Mouse (Mus musculus): ENCODE results near the gene Set. TPM values are rescaled to one million over a fixed set of nuclear protein-coding genes. Genes with fewer than 3 reads are reported as not detected.

Gene Set
- polyA plus RNA-seq, 1 experiment from 2014 or later = 587 TPM

DNA sequence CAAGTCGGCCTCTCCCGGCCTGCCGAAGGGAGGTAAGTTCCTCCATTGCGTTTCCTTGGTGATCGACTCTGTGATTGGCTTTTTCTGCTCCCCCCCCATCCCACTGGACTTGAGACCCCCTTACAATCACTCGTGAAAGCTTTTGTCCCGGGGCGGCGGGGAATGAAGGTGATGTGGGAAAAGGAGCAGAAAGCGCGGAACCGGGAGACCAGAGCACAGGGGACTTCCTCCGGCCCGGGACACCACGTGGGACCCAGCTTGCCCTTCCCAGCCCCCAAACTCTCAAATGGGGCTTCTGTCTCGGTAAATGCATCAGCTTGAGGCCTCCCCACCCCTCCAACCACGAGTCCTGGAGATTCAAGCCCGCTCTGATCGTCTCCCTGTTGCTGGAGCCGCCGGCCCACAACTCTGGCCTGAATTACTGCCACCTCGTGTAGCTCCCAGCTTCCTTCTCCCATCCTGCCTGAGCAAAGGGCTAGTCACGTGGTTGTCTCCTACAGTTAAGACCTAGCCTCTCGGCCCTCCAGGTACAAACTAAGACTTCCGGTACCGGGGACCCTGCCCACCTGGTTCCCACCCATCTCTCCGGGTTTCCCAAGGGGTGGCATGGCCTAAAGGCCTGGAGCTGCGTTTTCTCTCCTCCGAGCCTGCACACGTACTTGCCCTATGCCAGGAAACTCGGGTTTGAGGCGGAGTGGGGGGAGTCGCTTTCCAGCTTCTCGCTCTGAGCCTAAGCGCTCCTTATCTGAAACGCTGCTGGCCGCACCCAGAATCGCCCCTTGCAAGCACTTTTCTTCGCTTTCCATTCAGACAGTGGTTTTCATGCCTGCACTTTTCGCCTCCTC, 5.3 kb downstream of the Set start:
- H3K4me1 ChIP-seq = peaks cover 44% of the 10 kb centered on the region
- H3K27me3 ChIP-seq = no peaks in the 10 kb centered on the region
- whole genome bisulfite sequencing = under 1% methylated on average over 40 of the region's 40 CpGs
- peak overlapping the region; percentile 59 for H3K4me3 ChIP-seq
- no peaks in the 10 kb centered on the region for H3K9me3 ChIP-seq (replicated peaks)
- peak overlapping the region; percentile 82 for H3K27ac ChIP-seq
- H3K4me2 ChIP-seq = peak overlapping the region; percentile 88
- peak; percentile 6; the same call in 1 of the 2 replicates for ATAC-seq
- peak overlapping the region; percentile 72 for H3K9ac ChIP-seq
- no peaks in the 10 kb centered on the region for H3K36me3 ChIP-seq (ENCODE audit: poor library complexity, severe bottlenecking)

DNA sequence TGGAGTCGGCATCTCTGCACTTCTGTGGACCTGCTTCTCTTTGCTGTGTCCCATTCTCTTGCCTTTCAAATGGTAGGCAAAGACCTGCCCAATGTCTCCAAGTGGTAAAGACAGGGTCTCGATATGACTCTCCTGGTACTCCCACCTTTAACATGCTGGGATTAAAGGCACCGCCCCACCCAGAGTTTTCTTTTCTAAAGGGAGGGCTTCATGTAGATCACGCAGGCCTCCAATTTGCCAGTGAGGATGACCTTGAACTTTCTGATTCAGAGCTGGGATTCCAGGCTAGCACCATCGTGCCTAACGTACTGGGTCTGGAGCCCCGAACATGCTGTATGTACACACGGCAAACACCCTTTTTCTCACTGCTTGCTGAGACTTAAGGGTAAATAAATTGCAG, 6.1 kb downstream of the Set start:
- H3K27me3 ChIP-seq = no peaks in the 10 kb centered on the region
- H3K27ac ChIP-seq = peak overlapping the region; percentile 82
- ATAC-seq = no peak
- H3K4me2 ChIP-seq = peak overlapping the region; percentile 88
- peak overlapping the region; percentile 59 for H3K4me3 ChIP-seq
- H3K36me3 ChIP-seq (ENCODE audit: poor library complexity, severe bottlenecking) = no peaks in the 10 kb centered on the region
- H3K9ac ChIP-seq = peak overlapping the region; percentile 72
- H3K4me1 ChIP-seq = peaks cover 50% of the 10 kb centered on the region
- no peaks in the 10 kb centered on the region for H3K9me3 ChIP-seq (replicated peaks)
- 5% methylated on average over 8 of the region's 8 CpGs for WGBS

DNA sequence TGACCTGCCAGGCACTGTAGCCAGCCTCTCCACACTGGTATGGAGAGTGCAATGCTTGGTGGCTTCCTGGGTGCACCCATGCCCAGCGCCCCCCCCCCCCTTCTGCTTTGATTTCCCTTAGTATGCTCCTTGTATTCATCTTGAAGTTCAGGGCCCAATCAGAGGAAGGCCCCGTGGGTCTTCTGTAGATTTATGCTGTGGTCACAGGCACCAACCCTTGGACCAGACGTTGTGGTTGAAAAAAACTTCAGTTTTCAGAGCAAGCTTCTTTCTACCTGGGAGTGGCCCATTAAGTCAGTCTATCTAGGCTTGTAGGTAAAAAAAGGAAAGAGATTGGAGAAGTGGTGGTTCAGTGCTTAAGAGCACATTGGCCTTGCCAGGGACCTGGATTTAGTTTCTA, 6.6 kb downstream of the Set start:
- WGBS = 9% methylated on average over 3 of the region's 3 CpGs
- Histone ChIP-seq H3K27ac (no peak overlapping the region), H3K4me1 (peaks cover 55% of the 10 kb centered on the region), H3K4me2 (peak overlapping the region; percentile 88), H3K4me3 (peak overlapping the region; percentile 59), H3K9ac (peak overlapping the region; percentile 72), H3K9me3 (replicated peaks) (no peaks in the 10 kb centered on the region), H3K27me3 (no peaks in the 10 kb centered on the region), H3K36me3 (ENCODE audit: poor library complexity, severe bottlenecking) (peaks cover 5% of the 10 kb centered on the region)
- no peak for ATAC-seq

DNA sequence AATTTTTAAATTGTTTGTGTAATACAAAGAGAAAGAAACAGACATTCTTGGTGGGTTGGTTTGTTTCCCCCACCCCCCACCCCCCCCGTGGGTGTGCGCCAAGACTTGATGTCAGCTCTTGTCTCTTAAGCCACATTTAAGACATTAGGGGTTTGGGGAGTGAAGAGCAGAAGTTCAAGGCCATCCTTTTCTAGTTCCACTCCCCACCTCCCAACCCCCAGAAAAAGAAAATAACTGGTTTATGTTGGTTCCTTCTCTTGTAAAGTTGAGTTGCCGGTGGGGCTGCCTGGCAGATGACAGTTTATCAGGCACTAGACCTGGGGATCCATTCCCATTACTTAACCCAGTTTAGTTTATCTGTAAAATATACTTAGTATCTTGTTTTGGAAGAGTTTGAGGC, 7.1 kb downstream of the Set start:
- H3K9ac ChIP-seq = peak overlapping the region; percentile 72
- peak overlapping the region; percentile 59; the same call in 1 of the 2 replicates for H3K4me3 ChIP-seq
- no peaks in the 10 kb centered on the region for H3K9me3 ChIP-seq (replicated peaks)
- H3K4me1 ChIP-seq = peaks cover 57% of the 10 kb centered on the region
- H3K4me2 ChIP-seq = peak overlapping the region; percentile 88
- 48% methylated on average over 3 of the region's 3 CpGs for WGBS
- no peak for ATAC-seq
- H3K27ac ChIP-seq = no peak overlapping the region
- peaks cover 10% of the 10 kb centered on the region for H3K36me3 ChIP-seq (ENCODE audit: poor library complexity, severe bottlenecking)
- H3K27me3 ChIP-seq = no peaks in the 10 kb centered on the region

DNA sequence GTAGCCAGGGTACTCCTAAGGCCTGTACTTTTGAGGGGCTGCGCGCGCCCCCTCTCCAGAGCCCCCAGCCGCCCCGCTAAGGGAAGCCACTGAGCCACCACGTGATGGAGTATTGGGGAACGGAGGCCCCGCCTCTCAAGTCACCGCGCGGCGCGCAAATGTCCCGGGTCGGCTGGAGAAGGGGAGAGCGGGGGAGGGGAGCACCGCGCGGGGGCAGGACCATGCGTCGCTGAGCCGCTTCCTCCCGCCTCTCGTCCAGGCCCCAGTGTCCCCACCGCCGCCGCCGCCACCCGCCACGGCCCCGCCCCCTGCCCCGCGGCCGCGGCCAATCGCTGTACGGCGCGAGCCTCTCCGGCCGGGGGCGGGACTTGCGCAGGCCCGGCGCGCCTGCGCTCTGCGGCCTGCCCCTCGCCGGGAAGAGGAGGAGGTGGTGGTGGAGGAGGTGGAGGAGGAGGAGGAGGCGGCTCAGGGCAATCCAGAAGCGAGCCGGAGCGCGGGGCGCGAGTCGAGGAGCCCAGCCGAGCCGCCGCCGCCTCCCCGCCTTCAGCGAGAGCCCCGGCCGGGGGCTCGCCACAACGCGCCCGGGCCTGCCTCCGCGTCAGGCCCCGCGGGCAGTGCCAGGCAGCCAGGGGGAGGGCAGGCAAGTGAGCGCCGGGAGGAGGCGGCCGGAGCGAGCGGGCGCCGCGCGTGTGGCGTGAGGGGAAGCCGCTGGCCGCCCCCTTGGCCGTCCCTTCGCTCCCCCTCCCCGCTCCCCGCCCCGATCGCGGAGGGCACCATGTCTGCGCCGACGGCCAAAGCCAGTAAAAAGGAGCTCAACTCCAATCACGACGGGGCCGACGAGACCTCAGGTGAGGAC, 9.1 kb downstream of the Set start:
- Histone ChIP-seq H3K9me3 (replicated peaks) (no peaks in the 10 kb centered on the region), H3K27ac (peak overlapping the region; percentile 100), H3K4me2 (peak overlapping the region; percentile 82), H3K27me3 (no peaks in the 10 kb centered on the region), H3K4me3 (peak overlapping the region; percentile 100), H3K9ac (peak overlapping the region; percentile 100), H3K36me3 (ENCODE audit: poor library complexity, severe bottlenecking) (peaks cover 25% of the 10 kb centered on the region), H3K4me1 (peaks cover 53% of the 10 kb centered on the region)
- peak; percentile 93 for ATAC-seq
- WGBS = under 1% methylated on average over 67 of the region's 101 CpGs

DNA sequence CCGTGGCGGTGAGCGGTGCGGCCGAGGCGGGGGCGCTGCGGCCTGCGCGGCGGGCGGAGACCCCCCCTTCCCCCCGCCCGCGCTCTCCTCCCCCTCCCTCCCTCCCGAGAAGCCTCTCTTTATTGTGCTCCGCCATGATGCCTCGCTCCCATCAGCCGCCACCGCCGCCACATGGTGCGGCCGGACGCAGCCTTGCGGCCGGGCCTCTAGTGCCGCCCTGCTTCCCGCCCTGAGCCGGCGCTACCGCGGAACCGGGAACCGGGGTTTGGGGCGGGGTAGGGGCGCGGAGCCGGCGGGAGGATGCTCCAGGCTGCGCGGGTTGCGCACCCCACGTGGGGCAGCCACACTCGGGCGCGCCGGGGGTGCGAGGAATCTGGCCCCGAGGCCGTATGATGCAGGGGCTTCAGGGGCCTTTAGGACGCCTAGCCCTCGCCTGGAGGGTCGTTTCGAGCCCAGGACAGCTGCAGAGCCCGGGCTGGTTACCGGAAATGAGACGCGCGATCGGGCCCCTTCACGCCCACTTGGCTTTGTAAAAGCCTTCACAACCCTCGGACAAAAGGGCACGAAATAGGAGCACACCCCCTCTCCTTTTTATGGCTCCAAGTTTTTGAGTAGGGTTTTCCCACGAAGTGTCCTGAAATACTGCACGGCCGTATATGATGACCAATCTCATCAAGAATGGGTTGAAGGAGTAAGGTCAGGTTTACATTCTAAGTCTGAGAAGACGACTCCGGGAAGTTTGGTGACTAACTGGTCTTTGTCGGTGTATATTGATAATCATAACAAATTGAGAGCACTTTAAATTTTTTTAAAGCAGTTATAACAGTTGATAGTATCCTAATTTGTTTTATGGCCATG, 10.1 kb downstream of the Set start:
- Histone ChIP-seq H3K9ac (peak overlapping the region; percentile 100), H3K27me3 (no peaks in the 10 kb centered on the region), H3K4me3 (peak overlapping the region; percentile 100), H3K27ac (peak overlapping the region; percentile 100), H3K36me3 (ENCODE audit: poor library complexity, severe bottlenecking) (peaks cover 30% of the 10 kb centered on the region), H3K9me3 (replicated peaks) (no peaks in the 10 kb centered on the region), H3K4me1 (peaks cover 46% of the 10 kb centered on the region), H3K4me2 (peak overlapping the region; percentile 82)
- WGBS = under 1% methylated on average over 53 of the region's 69 CpGs
- peak; percentile 37 for ATAC-seq

DNA sequence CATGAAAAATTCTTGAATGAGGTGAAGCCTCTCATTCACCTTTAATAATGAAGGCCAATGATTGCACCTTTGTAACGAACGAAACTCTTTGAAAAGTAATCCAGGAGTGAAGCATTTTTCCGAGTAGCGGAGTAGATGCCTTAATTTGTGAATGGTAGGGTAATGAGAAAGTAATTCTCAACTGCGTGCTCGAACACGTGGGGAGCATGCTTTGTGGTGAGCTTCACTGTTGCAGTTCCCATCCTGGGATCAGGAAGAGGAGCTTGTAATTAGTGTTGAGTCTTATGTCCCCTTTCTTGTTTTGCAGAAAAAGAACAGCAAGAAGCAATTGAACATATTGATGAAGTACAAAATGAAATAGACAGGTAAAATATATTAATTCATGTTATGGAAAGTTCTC, 10.8 kb downstream of the Set start:
- H3K36me3 ChIP-seq (ENCODE audit: poor library complexity, severe bottlenecking) = peaks cover 37% of the 10 kb centered on the region
- H3K9ac ChIP-seq = peak overlapping the region; percentile 100
- no peak for ATAC-seq
- peak overlapping the region; percentile 82 for H3K4me2 ChIP-seq
- H3K27ac ChIP-seq = no peak overlapping the region
- peak overlapping the region; percentile 100 for H3K4me3 ChIP-seq
- H3K4me1 ChIP-seq = peaks cover 39% of the 10 kb centered on the region
- H3K27me3 ChIP-seq = no peaks in the 10 kb centered on the region
- 16% methylated on average over 7 of the region's 7 CpGs for WGBS
- no peaks in the 10 kb centered on the region for H3K9me3 ChIP-seq (replicated peaks)

DNA sequence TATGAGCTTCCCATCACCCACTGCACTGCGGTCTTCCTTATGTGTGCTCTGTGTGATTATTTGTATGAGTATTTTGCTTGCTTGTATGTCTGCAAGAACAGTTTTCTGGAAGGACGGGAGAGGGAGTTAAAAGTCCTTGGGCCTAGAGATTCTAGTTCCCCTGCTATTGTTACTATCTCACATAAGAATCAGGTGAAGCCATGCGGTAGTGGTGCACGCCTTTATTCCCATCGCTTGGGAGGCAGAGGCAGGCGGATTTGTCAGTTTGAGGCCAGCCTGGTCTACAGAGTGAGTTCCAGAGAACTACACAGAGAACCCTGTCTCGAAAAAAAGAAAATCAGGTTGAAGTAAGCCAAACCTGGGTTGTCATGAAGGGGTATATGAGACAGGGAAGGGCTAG, 15.7 kb downstream of the Set start:
- Histone ChIP-seq H3K27ac (no peak overlapping the region), H3K4me2 (no peak overlapping the region), H3K4me1 (peaks cover 20% of the 10 kb centered on the region), H3K4me3 (no peak overlapping the region), H3K9me3 (replicated peaks) (no peaks in the 10 kb centered on the region), H3K36me3 (ENCODE audit: poor library complexity, severe bottlenecking) (peaks cover 45% of the 10 kb centered on the region), H3K27me3 (no peaks in the 10 kb centered on the region), H3K9ac (no peak overlapping the region)
- 73% methylated on average over 7 of the region's 7 CpGs for WGBS
- no peak for ATAC-seq

DNA sequence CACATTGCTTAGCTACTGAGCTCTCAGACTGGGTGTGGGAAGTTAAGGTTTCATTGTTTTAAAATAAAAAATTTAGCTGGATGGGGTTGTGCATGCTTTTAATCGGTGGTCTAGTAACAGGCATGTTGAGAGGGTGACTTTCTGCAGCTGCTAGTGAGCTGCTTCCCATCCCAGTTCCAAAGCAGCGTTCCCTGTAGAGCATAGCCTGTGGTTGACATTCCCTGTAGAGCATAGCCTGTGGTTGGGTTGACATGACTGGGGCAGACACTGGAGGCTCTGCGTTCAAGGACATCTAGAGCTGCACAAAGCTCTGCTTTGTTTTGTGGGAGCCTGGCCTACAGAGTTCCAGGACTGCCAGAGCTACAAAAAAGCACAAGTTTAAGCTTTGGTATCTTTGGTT, 16.1 kb downstream of the Set start:
- no peaks in the 10 kb centered on the region for H3K27me3 ChIP-seq
- H3K4me1 ChIP-seq = peaks cover 20% of the 10 kb centered on the region
- H3K4me3 ChIP-seq = no peak overlapping the region
- 84% methylated on average over 3 of the region's 3 CpGs for WGBS
- H3K9me3 ChIP-seq (replicated peaks) = no peaks in the 10 kb centered on the region
- no peak for ATAC-seq
- H3K27ac ChIP-seq = no peak overlapping the region
- no peak overlapping the region for H3K9ac ChIP-seq
- no peak overlapping the region for H3K4me2 ChIP-seq
- peaks cover 45% of the 10 kb centered on the region for H3K36me3 ChIP-seq (ENCODE audit: poor library complexity, severe bottlenecking)

DNA sequence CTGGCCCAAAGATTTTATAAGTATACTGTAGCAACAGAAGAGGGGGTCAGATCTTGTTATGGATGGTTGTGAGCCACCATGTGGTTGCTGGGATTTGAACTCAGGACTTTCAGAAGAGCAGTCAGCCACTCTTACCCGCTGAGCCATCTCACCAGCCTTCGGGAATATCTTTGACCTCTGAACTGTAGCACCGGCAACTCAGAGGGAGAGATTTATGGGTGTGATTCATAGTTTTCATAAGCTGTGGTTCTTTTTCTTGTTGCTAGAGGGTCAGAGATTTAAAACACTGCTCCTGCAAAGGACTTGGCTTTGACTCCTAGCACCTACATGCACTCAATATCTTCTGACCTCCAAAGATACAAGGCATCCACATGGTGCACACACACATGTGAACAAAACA, 18.4 kb downstream of the Set start:
- Histone ChIP-seq H3K4me2 (no peak overlapping the region), H3K9ac (no peak overlapping the region), H3K4me1 (peaks cover 19% of the 10 kb centered on the region), H3K27ac (no peak overlapping the region), H3K27me3 (no peaks in the 10 kb centered on the region), H3K4me3 (no peak overlapping the region), H3K36me3 (ENCODE audit: poor library complexity, severe bottlenecking) (peaks cover 21% of the 10 kb centered on the region), H3K9me3 (replicated peaks) (no peaks in the 10 kb centered on the region)
- ATAC-seq = no peak
- 90% methylated on average over 3 of the region's 3 CpGs for WGBS

DNA sequence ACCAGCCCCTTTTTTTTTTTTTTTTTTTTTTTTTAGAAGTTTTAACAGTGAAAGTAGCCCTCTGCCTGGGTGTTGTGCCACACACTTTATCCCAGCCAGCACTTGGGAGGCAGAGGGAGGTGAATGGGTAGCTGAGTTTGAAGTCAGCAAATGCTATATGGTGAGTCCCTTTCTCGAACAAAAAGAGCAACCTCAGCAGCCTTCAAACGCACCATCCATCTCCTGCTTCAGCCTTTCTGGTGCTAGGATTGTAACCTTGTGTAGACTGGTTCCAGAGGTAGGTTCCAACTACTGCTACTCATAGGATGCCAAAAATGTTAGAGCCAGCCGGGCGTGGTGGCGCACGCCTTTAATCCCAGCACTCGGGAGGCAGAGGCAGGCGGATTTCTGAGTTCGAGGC, 19.3 kb downstream of the Set start:
- Histone ChIP-seq H3K4me3 (no peak overlapping the region), H3K36me3 (ENCODE audit: poor library complexity, severe bottlenecking) (peaks cover 20% of the 10 kb centered on the region), H3K27ac (no peak overlapping the region), H3K4me1 (peaks cover 19% of the 10 kb centered on the region), H3K9me3 (replicated peaks) (no peaks in the 10 kb centered on the region), H3K27me3 (no peaks in the 10 kb centered on the region), H3K9ac (no peak overlapping the region), H3K4me2 (no peak overlapping the region)
- ATAC-seq = no peak
- 91% methylated on average over 9 of the region's 9 CpGs for WGBS
